Mouse (Mus musculus) layer of hippocampus, adult 9-11 months (tissue): ENCODE data around the gene Slu7.
A peak's percentile ranks its signal among the peaks of the same experiment; 100 is the strongest.

ENCODE experiments used
- DNase-seq: peaks from one replicate; pipeline ENCODE4 v3.0.0; 2022

Slu7 gene

DNA sequence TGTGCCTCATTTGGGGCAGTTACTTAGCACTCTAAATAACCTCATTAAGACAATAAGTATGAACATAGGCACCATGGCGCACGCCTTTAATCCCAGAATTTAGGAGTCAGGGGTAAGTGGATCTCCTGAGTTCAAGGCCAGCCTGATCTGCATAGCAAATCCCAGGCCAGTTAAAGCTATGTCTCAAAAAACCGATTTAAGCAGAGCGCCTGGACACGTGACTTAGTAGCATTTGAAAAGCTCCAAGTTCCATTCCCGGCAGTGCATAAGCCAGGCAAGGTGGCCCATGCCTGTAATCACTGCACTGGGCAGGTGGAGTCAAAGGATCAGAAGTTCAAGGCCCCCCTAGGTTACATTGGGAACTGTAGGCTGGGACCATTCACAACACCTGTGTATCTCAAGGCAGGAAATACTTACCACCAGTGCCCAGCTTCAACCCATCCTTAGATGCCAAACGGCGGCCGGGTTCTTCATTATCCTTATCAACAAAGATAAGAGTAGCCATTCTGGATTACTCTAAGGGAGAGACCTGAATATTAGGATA, 8.3 kb upstream of the Slu7 start:
- no peak for DNase-seq

DNA sequence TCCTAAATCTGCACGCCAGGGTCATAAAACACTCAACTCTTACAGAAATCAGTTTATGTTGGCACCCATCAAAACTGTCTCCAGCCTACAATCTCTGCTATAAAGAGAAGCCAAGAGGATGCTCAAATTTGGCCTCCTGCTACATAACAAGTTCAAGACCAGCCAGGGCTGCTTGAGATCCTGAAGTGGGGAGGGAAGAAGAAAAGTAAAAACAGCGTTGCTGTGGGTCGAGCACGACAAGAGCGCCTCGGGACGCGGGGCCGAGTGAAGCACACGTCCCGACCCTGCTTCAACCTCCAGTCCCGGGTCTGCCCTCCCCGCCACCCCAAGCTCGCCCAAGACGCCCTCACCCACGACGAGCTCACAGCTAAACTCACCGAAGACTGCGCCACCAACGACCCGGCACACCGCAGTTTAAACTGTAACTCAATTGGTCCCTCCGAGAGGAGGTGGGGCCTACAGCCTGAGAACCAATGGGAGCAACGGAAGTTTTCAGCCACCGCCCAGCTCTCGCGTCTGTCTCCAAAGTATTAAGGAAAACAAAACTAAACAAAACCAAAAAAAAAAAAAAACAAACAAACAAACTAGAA, 7.6 kb upstream of the Slu7 start, which contains the start of gene Pttg1:
Gene Pttg1 (minus strand): TSS at position 428 of the 590 bp plus-strand sequence.
- peak; percentile 76 for DNase-seq

- DNase-seq, result no peak
Measured at GRCm38 (mm10) chr11:43426414-43426884, 7.1 kb upstream of the Slu7 start.

DNA sequence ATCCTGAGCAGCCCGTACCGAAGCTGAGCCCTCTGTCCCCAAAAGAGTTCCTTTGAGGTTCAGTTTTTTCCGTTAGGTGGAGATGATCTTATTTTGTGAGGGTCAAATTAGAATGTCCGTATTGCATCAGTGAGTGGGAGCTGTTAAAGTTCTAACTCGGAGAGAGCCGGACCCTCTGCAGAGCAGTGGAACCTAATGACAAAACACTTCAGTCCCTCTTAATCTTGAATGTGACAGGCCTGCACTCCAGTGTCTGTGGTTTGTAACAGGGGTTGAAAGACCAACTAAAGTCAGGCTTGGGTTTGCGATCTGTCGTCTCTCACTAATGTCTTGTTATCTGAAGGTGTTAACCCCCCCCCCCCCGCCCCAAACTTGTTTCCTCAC, 472 bp downstream of the Slu7 start:
- DNase-seq, result no peak

GRCm38 (mm10) chr11:43441121-43441520, 7.6 kb downstream of the Slu7 start:
- no peak for DNase-seq

- DNase-seq, result no peak
Measured at GRCm38 (mm10) chr11:43443183-43443582, 9.6 kb downstream of the Slu7 start.

GRCm38 (mm10) chr11:43449916-43450315, 16.4 kb downstream of the Slu7 start:
- no peak for DNase-seq

DNA sequence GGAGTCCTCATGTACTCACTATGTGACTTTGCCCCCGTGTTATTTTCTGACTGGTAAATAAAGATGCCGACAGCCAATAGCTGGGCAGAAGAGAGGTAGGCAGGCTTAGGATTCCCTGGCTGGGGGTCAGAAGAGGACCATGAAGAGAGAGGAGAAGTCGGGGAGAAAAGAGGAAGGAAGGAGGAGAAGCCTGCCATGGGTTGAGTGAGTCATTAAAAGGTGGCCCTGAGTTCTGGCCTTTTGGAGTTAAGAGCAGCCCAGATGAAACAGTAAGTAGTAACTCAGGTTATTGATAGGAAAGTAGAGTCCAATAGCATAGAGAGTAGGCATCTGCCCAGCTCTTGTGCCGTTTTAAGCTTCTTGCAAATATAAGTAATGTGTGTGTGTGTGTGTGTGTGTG, 17.8 kb downstream of the Slu7 start:
- no peak for DNase-seq

GRCm38 (mm10) chr11:43452266-43452665, 18.7 kb downstream of the Slu7 start:
- DNase-seq, result no peak

- DNase-seq, result no peak
Measured at GRCm38 (mm10) chr11:43463204-43463603, 29.7 kb downstream of the Slu7 start.

GRCm38 (mm10) chr11:43470118-43470517, 36.6 kb downstream of the Slu7 start:
- DNase-seq, result no peak

GRCm38 (mm10) chr11:43470881-43471820, 37.6 kb downstream of the Slu7 start:
- DNase-seq, result no peak

DNA sequence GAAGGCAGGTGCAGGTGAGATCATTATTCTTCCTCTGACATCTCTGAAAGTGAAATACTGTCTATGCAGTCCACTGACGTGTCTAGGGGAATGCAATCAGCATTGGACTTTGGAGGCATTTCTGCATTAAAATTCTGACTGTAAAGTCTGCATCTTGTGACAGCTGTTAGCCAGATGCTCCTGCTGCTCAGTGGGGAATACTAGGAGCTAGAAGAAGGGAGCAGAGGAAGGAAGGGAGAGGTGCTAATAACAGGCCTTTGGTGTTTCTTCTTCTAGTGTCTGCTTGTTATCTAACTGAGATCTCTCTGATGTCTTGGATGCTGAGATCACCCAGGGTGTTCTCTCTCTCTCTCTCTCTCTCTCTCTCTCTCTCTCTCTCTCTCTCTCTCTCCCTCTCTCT, 39.6 kb downstream of the Slu7 start:
- DNase-seq, result no peak

- DNase-seq, result no peak
Measured at GRCm38 (mm10) chr11:43473635-43474224, 40.2 kb downstream of the Slu7 start.

DNA sequence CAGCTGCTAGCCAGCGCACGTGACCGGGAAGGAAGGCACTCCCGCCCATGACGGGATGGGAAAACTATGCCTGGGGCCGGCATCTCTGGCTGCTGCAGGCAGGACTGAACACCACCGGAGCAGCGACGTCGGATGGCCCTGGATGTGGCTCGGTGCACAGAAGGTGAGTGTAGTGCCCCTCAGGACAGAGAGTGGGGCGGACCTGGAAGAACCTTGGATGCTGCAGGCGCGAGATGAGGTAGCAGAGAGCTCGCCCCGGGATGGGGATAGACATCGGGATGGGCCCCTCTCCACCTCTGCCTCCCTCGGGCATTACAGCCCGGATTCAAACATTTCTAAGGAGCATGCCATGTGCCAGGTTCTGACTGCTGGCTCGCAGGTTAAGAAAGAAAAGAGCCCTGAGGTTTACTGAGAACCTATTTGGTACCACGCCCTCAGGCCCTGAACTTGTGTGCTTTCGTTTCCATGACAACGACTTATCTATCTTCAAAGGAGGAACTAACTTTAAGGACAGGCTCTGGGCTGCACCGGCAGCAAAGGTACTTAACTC, 40.8 kb downstream of the Slu7 start, which contains the start of gene C1qtnf2:
Gene C1qtnf2 (plus strand): TSS at position 52 of the 550 bp plus-strand sequence.
- DNase-seq, result no peak

DNA sequence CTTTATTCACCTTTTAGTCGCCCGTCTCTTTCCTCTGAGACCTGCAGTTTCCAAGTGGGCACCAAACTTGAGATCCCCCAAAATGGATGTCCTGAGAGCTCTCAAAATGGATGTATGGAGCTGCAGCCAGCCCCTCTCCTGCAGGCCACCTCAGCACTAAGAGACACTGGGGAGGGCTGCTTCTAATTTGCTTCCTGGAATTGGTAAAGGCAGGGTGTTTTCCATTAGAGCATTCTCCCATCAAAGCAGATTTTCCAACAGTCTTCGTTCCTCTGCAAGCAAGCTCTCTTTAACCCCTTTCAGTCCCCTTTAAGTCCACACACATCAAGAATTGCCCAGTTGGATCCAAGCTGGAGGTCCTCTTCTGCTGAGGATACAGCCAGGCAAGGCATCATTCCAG, 45.8 kb downstream of the Slu7 start:
- no peak for DNase-seq

DNA sequence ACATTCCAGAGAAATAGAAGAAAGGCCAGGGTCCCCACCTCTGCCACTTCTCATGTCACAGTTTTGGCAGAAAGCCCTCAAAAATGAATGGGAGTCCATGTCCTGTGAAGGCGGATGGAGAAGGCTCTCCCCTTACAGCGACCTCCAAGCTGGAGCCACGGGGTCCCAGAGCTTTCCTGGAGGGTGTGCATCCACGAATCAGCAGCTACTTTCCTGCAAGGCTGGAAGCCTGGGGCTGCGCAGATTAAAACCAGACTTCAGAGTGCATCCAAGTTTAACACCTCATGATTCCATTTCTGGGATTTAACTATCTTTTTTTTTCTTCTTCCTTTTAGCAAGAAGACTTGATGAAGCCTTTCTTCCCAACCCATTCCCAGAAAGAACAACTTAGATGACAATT, 47.0 kb downstream of the Slu7 start:
- no peak for DNase-seq

- DNase-seq, result no peak
Measured at GRCm38 (mm10) chr11:43481672-43482522, 48.4 kb downstream of the Slu7 start.

DNA sequence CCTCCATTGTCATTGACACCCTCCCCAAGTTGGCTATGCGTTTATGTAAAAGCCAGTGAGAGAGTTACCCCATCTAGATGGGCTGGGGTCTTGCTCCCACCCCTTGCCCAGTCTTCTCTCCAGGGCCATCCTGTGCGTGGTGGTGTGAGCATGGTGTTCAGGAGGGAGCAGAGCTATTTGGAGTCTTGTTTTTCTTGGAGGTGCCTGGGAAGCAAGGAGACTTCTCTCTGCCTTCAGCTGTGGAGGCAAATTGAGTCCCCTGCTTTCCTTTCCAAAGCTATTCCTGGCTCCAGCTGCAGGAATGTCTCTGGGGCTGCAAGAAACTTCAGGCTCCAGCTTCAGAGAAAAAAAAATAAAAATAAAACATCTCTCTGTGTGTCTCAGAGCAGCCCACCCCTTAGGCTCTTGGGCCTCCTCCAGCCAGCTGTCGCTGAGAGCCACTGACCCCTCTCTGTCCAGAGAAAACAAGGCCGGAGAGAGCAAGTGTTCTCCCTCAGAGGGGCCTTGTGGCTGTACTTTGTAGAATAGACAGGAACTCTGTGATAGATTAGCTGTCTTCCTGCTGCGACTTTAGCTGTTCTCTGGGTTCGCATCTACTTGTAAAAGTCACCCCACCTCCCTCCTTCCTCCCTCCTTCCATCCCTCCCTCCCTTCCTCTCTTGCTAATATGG, 49.7 kb downstream of the Slu7 start:
- no peak for DNase-seq

DNA sequence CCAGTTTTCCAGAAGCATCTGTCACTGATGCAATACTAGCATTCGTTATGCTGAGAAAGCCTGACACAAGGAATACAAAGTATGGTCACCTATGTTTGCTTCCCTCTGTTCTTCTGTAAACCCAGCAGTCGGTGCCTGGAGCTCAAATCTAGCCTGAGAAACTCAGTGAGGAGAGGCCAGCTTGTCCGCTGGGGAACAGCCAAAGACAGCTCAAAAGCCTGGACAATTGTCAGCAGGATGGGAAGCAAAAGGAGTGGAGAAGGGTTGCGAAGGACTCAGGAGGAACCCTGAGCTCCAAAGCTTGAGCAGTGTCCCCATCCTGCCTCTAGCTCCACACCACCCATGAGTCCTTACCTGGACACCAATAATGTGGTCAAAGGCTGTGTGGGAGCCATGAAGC, 50.5 kb downstream of the Slu7 start:
- no peak for DNase-seq

DNA sequence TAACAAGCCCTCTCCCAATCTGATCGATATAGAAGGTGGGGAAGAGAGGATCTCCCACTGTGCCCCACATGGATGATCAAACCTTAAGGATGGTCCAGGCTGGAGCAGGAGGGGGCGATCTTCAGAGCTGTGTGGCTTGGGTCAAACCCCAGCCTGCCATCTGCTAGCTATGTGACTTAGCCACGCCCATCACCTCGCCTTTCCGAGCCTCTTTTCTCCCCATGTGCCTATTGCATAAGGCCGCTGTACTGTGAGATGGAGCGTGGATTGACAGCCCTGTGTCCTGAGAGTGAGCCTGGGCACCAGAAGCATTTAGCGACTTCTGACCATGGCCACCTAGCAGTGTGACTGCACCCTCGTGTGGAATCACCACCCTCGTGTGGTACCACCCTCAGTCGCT, 51.1 kb downstream of the Slu7 start:
- DNase-seq, result no peak

- no peak for DNase-seq
Measured at GRCm38 (mm10) chr11:43485855-43486254, 52.3 kb downstream of the Slu7 start.
